Mouse (Mus musculus): Measurements from ENCODE around the gene Phtf2.
"Not testable (repeated sequence)": the region's sequence is repeated elsewhere in the genome, so short reads cannot be mapped to it uniquely, and the experiment has no call there.

The Phtf2 gene

GRCm38 (mm10) chr5:20762441-20762840, 119.5 kb downstream of the Phtf2 start:
- DNase-seq: not testable (repeated sequence)

GRCm38 (mm10) chr5:20760368-20761162, 121.4 kb downstream of the Phtf2 start:
- DNase-seq: no peak

GRCm38 (mm10) chr5:20759771-20760170, 122.2 kb downstream of the Phtf2 start:
- DNase-seq: no peak

- no peak for DNase-seq
Observed at GRCm38 (mm10) chr5:20753963-20754362, 128.0 kb downstream of the Phtf2 start.

GRCm38 (mm10) chr5:20753096-20753495, 128.8 kb downstream of the Phtf2 start:
- DNase-seq: no peak

DNA sequence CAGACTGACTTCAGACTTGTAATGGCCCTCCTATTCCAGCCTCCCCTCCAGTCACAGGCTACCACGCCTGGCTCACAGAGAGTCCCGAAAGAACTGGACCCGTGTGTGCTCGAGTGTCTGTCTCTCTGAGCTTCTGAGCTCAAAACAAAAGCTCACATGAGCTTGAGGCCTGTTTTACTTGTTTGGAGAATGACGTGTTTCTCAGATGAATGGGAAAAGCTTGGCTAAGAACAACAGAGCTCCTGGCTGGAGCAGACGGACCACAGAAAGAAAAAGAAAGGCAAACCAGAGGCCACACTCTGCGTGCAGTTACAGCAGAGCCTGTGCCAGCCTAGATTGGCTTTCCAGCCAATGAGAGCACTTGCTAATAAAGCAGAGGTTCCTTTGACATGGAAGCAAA, 130.2 kb downstream of the Phtf2 start:
- no peak for DNase-seq

DNA sequence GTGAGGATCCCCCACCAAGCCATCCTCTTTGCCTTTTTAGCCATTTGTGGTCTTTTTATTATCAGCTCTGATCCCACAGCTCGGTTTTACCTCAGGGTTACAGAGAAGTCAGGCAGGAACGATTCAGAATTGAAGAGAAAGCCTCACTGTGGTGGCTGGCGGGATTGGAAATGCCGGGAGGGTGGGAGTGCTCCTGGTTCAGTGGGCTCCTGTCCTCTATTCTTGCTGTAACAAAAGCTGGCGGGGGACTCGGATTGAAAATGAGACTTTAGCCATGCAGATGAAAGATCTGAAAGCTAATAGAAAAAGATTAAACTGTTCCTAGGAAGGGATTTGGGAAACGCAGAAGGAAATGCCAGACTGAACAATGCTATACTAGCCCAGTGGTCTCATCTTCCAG, 130.9 kb downstream of the Phtf2 start:
- DNase-seq: no peak

GRCm38 (mm10) chr5:20749535-20749934, 132.4 kb downstream of the Phtf2 start:
- DNase-seq: no peak

DNA sequence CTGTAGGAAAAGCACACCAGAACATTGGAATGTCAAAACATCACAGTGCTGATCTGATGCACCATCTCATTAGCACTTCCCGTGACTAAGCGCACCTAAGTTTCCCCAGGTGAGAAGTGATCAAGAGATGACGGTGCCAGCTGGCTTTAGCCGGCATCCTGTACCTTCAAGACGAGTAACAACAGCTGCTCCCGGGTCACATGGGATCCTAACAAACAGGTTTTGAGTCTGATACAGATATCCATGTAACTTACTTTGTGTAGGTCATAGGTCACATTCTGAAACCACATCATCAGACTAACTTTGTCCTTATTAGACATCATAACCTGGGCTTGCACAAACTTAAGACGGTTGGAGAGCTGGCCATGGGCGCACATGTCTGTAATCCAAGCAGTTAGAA, 133.1 kb downstream of the Phtf2 start:
- DNase-seq: no peak

DNA sequence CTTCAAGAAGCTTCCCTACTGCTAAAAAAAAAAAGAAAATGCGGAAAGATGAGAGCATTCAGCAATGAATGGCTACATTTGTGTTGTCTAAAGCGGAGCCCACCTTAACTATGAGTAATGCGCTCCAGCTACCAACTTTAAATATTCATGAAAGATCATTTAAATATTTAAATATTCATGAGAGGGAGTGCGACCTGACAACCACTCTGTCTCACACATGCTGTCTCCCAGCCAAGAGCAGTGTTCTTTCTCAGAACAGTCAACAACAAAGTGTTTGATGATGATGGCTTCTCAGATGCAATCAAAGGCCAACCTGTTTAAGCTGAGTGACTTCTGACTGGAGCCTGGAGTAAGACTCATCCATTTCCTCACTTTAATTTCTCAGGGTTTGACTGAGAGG, 133.8 kb downstream of the Phtf2 start:
- no peak for DNase-seq

DNA sequence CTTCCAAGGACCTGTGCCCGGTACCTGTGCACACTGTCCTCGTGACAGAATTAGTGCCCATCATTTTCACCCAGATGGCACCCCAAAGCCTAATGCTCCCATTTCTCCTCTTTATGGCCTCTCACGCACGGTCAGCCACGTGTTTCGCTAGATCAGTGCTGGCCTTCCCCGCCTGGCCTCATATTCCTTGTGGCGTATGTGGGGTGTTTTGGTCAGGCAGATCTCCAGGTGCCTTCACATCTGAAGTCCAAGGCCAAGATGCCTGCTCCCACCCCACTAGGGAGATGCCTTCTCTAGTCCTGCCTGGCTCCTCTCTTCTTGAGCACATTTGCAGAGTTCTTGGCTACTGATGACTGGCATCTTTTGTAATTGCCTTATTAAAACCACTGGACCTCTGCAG, 140.0 kb downstream of the Phtf2 start:
- DNase-seq: no peak

GRCm38 (mm10) chr5:20741193-20741592, 140.7 kb downstream of the Phtf2 start:
- DNase-seq: no peak

DNA sequence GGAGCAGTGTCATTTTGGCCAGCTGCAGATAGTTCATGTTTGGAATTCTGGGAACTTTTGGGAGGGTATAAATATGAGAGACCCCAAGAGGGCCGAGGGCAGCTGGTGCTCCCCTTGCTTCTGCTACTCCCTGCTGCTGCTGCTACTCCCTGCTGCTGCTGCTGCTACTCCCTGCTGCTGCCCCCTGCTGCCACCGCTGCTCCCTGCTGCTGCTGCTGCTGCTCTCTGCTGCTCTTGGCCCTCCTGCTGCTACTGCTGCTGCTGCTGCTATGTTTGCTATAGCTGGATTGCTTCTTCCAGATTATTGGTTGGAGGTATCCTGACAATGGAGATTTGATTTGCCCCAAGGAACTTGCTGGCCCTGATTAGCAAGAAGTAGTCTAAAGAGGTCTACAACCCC, 143.1 kb downstream of the Phtf2 start:
- no peak for DNase-seq

- not testable (repeated sequence) for DNase-seq
Observed at GRCm38 (mm10) chr5:20723226-20723625, 158.7 kb downstream of the Phtf2 start.

- DNase-seq: no peak
Observed at GRCm38 (mm10) chr5:20720201-20720900, 161.6 kb downstream of the Phtf2 start.

DNA sequence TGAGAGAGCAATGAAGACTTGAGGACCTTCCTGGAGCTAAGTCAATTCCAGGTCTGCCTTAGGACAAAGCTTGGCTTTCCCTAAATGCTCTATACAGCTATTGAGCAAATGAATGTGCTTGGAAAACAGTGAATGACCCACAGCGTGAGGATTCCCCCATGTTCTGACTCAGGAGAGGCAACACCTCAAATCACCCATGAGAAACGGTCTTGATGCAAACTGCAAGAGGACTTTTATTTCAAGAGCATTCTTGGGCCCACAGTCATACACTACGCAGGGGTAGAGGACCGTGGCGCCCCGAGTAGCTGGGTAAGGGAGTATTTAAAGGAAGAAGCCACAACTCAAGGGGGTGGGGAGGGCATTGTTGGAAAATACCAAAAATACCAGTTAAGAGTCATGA, 165.9 kb downstream of the Phtf2 start:
- not testable (repeated sequence) for DNase-seq

DNA sequence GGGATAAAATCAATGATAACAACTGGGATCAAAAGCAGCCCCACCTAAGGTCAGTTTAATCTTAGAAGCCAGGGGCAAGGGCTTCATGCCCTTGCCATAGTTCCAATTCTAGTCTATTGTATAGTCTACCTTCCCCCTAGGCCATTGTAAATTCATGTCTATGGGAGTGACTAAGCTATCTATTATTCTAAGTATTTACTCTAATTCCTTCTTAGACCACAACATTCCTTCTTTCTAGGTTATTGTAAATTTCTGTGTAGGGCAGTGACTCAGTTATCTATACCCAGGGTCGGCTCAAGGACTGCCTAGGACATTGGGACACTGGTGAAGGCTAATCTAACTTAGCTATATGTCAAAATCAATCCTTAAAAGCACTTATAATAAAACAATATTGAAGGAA, 167.3 kb downstream of the Phtf2 start:
- DNase-seq: not testable (repeated sequence)

DNA sequence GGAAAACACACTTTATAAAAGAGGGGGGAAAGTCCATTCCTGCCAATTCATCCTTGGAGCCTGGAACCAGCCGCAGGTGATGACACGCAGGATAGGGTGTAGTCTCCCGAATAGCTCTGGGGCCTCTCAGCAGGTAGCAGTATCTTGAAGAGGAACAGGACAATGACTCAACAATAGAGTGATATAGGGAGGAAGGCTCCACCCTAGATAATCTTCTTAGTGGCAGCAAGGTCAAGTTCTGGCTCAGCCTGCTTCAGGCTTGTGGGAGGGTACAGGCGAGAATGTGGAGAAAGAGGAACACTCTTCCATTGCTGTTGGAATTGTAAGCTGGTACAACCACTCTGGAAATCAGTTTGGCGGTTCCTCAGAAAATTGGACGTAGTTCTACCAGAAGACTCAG, 171.1 kb downstream of the Phtf2 start:
- not testable (repeated sequence) for DNase-seq

All from kidney, adult 18-20 months (tissue).